Comparison of ENCODE assay signal across 14 mouse cellular contexts in the genomic region with DNA sequence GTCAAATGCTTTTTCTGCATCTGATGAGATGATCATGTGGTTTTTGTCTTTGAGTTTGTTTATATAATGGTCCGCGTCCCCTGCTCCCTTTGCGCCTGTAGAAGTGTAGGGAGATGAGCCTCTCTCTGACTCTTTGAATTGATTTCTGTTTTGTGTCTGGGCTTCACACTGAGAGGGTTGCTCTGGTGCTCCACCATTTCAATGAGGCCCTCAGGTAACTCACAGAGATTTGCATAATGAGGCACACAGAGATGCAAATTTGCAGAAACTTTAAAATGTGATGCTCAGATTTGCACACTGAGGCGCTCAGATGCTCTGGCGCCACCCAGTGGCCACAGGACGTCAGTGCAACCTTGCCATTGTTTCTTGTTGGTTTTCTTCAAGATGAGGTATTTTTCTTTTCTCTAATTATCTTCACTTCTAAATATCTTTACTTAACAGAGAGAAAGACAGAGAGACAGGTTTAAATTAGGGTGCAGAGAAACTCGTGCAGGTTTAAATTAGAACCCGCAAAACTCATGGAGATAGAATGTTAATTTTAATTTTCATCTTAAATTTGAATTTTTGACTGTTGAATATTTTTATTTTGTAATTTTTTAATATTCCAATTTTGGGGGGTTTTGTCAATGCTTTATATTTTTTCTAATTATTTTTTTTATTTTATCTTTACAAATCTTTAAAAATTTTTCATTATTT. TPM values are rescaled to one million over a fixed set of nuclear protein-coding genes. Genes with fewer than 3 reads are reported as not detected.
A peak's percentile ranks its signal among the peaks of the same experiment; 100 is the strongest.
DNase-seq lines count a peak whose midpoint lies in the region; ATAC-seq and TF ChIP-seq lines count a peak whose summit lies in the region.
"Not testable (repeated sequence)": the region's sequence is repeated elsewhere in the genome, so short reads cannot be mapped to it uniquely, and the experiment has no call there.
"Had no signal": no experiment of that assay in that cellular context is flagged by ENCODE, and none has a peak within 500 bp of the region (broad histone marks: within the 10 kb centered on the region; RNA-seq: fewer than 3 reads in every experiment).

No protein-coding gene starts in this region.

- not testable (repeated sequence) for H3K27ac ChIP-seq in cerebellum, adult 2 months (ENCODE audit: insufficient read depth, low read length); forebrain, embryonic 12.5 days; kidney, embryonic 14.5 days (ENCODE audit: low read depth, low read length); liver, embryonic 16.5 days (ENCODE audit: low read length); neural tube, embryonic 11.5 days (ENCODE audit: low read depth, low read length)

- peak; percentile 20 to 23 for DNase-seq in cerebellum, adult 2 months
- DNase-seq in heart, postnatal 4 days = peak; percentile 18
- DNase-seq in neural tube, embryonic 11.5 days (ENCODE audit: low spot score) = not testable (repeated sequence)
- DNase-seq in thymus, postnatal 0 days (ENCODE audit: low spot score) = peak; percentile 12

- not testable (repeated sequence) for TF ChIP-seq CTCF in cerebellum, adult 2 months (IDR thresholded peaks at IDR 0.05; ENCODE audit: borderline replicate concordance, insufficient read depth, low read depth, low read length)

- not testable (repeated sequence) for H3K9me3 ChIP-seq in forebrain, embryonic 12.5 days; kidney, embryonic 14.5 days (ENCODE audit: control insufficient read depth, low read length); liver, embryonic 16.5 days (replicated peaks; ENCODE audit: control insufficient read depth, low read length); neural tube, embryonic 11.5 days (ENCODE audit: control insufficient read depth, low read length)

- peak; percentile 64 for ATAC-seq in CD4-positive, CD25-positive, alpha-beta regulatory T cell, adult 4 months
- ATAC-seq in forebrain, embryonic 12.5 days (ENCODE audit: low FRiP score) = peak; percentile 86
- peak; percentile 71; the same call in 1 of the 2 replicates for ATAC-seq in kidney, embryonic 14.5 days (ENCODE audit: low FRiP score, low TSS enrichment)
- ATAC-seq in liver, embryonic 16.5 days (ENCODE audit: low read depth) = peak; percentile 41; the same call in 1 of the 2 replicates
- peak; percentile 75 for ATAC-seq in neural tube, embryonic 11.5 days (ENCODE audit: insufficient read depth, low FRiP score, low TSS enrichment)

- not testable (repeated sequence) for H3K9ac ChIP-seq in forebrain, embryonic 12.5 days; kidney, embryonic 14.5 days (ENCODE audit: low read depth, low read length); liver, embryonic 16.5 days (ENCODE audit: low read depth, low read length); neural tube, embryonic 11.5 days (ENCODE audit: low read length)

- H3K4me3 ChIP-seq in cerebellum, adult 2 months (replicated peaks; ENCODE audit: insufficient read depth, low read depth, low read length); forebrain, embryonic 12.5 days (replicated peaks); kidney, embryonic 14.5 days (ENCODE audit: low read length); liver, embryonic 16.5 days (ENCODE audit: low read depth, low read length); neural tube, embryonic 11.5 days (ENCODE audit: low read depth, low read length): not testable (repeated sequence)

- H3K4me2 ChIP-seq in forebrain, embryonic 12.5 days; kidney, embryonic 14.5 days (replicated peaks; ENCODE audit: low read depth, low read length); liver, embryonic 16.5 days (ENCODE audit: low read depth, low read length); neural tube, embryonic 11.5 days (ENCODE audit: low read depth): not testable (repeated sequence)

- not testable (repeated sequence) for H3K36me3 ChIP-seq in forebrain, embryonic 12.5 days (replicated peaks); kidney, embryonic 14.5 days (ENCODE audit: control insufficient read depth, insufficient read depth, low read length); liver, embryonic 16.5 days (ENCODE audit: control insufficient read depth, insufficient read depth); neural tube, embryonic 11.5 days (ENCODE audit: control insufficient read depth, insufficient read depth, low read length)

- H3K27me3 ChIP-seq in cerebellum, adult 2 months (ENCODE audit: control insufficient read depth, insufficient read depth, low read length); forebrain, embryonic 12.5 days; kidney, embryonic 14.5 days (ENCODE audit: control insufficient read depth, insufficient read depth, low read length); liver, embryonic 16.5 days (ENCODE audit: control insufficient read depth, insufficient read depth, low read depth, low read length); neural tube, embryonic 11.5 days (ENCODE audit: control insufficient read depth, insufficient read depth, low read length): not testable (repeated sequence)

- not testable (repeated sequence) for H3K4me1 ChIP-seq in cerebellum, adult 2 months (ENCODE audit: control insufficient read depth, insufficient read depth, low read length); forebrain, embryonic 12.5 days; kidney, embryonic 14.5 days (ENCODE audit: control insufficient read depth, insufficient read depth, low read length); liver, embryonic 16.5 days (ENCODE audit: control insufficient read depth, low read depth, low read length); neural tube, embryonic 11.5 days (ENCODE audit: control insufficient read depth, insufficient read depth, low read length)

- TF ChIP-seq POLR2A in cerebellum, adult 2 months (IDR thresholded peaks at IDR 0.05; ENCODE audit: borderline replicate concordance, insufficient read depth, low read length) = not testable (repeated sequence)

- WGBS in cerebellum, adult 2 months = 62% methylated on average over 8 of the region's 8 CpGs
- WGBS in forebrain, embryonic 12.5 days = 52% methylated on average over 8 of the region's 8 CpGs
- 47% methylated on average over 8 of the region's 8 CpGs for WGBS in kidney, embryonic 14.5 days
- WGBS in liver, embryonic 16.5 days (ENCODE audit: insufficient replicate concordance) = 49% methylated on average over 8 of the region's 8 CpGs
- 60% methylated on average over 8 of the region's 8 CpGs for WGBS in neural tube, embryonic 11.5 days

RNA-seq across cellular contexts. Expression of a gene that starts 30.5 kb away (rescaled TPM):
- not detected for polyA plus RNA-seq in CD4-positive, CD25-positive, alpha-beta regulatory T cell, adult 4 months (2017; shearing (Covaris generic))
- polyA plus RNA-seq in cerebellum, adult 2 months (2012; rRNA removed) = not detected in 2 replicates
- not detected in 2 replicates for polyA plus RNA-seq in forebrain, embryonic 12.5 days (2016; fragmentation: Nextera tagmentation; extraction: Ambion mirVana)
- total RNA-seq in heart, postnatal 4 days (2021) = not detected
- not detected in 2 replicates for polyA plus RNA-seq in kidney, embryonic 14.5 days (2014; fragmentation: Nextera tagmentation; extraction: Ambion mirVana)
- not detected in 2 replicates for polyA plus RNA-seq in liver, embryonic 16.5 days (2015; fragmentation: Nextera tagmentation; extraction: Ambion mirVana)
- polyA plus RNA-seq in neural tube, embryonic 11.5 days (2014; fragmentation: Nextera tagmentation; extraction: Ambion mirVana) = not detected in 2 replicates
- polyA plus RNA-seq in thymus, postnatal 0 days (2015; fragmentation: Nextera tagmentation; extraction: Ambion mirVana) = not detected in 2 replicates
- total RNA-seq: adrenal gland, postnatal 36 days; heart, adult 2 months; layer of hippocampus, postnatal 14 days had no signal
- polyA plus RNA-seq: frontal cortex, adult 2 months; heart, adult 2 months; liver, postnatal 0 days; stomach, postnatal 0 days had no signal
